Mouse (Mus musculus): Measurements from ENCODE around the gene Atp13a3. TPM values are rescaled to one million over a fixed set of nuclear protein-coding genes. Genes with fewer than 3 reads are reported as not detected.

Atp13a3 gene
- polyA plus RNA-seq, 1 experiment from 2014 or later, result 84.9 TPM

- no peak for ATAC-seq
- CTCF ChIA-PET, result interaction anchor here (2.0 kb wide), 1 partner anchor 10 kb away, joined by 4 read pairs; no protein-coding TSS in a partner anchor
- POLR2A ChIA-PET, result no interaction called here
- in situ Hi-C loops (cut with MboI; ENCODE audit: low pct_unique_long_range_greater_than_20kb), result no loop called here
- no peak for DNase-seq (ENCODE audit: low read depth, low spot score)
- no peaks in the 10 kb centered on the region for H3K27me3 ChIP-seq
- TF ChIP-seq CTCF (IDR thresholded peaks at IDR 0.05), result no peak
These were observed 98.5 kb downstream of the Atp13a3 start for GRCm38 (mm10) chr16:30307306-30307705.

DNA sequence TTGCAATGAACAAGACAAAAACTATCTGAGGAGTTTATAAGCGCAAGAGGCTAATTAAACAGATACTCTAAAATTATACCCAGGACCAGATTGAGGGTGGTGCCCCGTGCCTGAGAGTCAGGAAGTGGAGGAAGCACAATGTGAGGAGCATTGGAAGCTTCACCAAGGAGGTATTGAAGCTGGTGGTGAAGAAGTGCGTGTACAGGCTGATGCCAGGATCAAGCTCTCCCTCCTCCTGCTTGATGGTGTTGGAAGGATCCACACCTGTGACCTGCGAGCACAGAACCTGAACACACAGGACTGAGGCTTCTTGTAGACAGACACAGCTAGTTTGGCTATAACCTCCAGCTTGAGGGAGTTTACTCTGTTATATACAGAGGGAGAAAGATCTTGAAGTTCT, 99.7 kb downstream of the Atp13a3 start:
- no peak for TF ChIP-seq CTCF (IDR thresholded peaks at IDR 0.05)
- ATAC-seq, result no peak
- CTCF ChIA-PET, result interaction anchor here (0.6 to 2.0 kb wide), 2 partner anchors 11 to 13 kb away, joined by 4 read pairs; no protein-coding TSS in a partner anchor
- in situ Hi-C loops (cut with MboI; ENCODE audit: low pct_unique_long_range_greater_than_20kb), result no loop called here
- POLR2A ChIA-PET, result no interaction called here
- no peak for DNase-seq (ENCODE audit: low read depth, low spot score)
- no peaks in the 10 kb centered on the region for H3K27me3 ChIP-seq

DNA sequence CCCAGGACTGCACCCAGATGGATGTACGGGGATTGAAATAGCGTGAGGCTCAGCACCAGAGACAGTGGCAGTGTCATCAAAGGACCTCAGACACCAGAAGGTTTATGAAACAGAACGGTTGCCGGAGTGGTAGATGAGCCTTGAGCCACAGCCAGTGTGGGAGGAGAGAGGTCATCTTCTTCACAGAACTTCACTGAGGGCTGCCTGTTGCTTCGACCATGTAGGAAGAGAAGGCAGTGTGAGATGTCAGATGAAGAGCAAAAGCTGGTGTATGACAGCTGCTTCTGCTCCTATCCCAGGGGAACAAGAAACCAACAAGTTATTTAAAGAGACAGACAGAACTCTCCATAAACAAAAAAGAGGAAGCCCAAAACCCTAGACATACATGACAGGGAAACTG, 101.5 kb downstream of the Atp13a3 start:
- no peak for TF ChIP-seq CTCF (IDR thresholded peaks at IDR 0.05)

DNA sequence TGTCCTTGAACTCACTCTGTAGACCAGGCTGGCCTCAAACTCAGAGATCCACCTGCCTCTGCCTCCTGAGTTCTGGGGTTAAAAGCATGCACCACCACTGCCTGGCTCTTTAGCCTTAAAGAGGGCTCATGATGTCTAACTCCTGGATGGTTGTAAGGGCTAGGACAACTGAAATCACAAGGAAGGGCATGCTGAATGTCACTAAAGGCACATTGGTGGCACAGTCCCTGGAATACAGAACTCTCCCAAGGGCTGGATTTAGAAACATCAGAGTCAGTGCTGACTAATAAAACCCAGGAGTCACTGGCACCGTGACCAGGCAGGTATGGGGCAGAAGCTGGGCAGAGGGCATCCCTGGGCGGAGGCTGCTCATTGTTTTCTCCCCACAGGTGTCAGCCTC, 102.4 kb downstream of the Atp13a3 start:
- ATAC-seq, result no peak
- no peak for DNase-seq (ENCODE audit: low read depth, low spot score)
- in situ Hi-C loops (cut with MboI; ENCODE audit: low pct_unique_long_range_greater_than_20kb), result no loop called here
- no peak for TF ChIP-seq CTCF (IDR thresholded peaks at IDR 0.05)
- H3K27me3 ChIP-seq, result peaks cover 6% of the 10 kb centered on the region
- POLR2A ChIA-PET, result no interaction called here
- CTCF ChIA-PET, result no interaction called here

More for the DNA sequence above, 101.5 kb downstream of the Atp13a3 start:
- in situ Hi-C loops (cut with MboI; ENCODE audit: low pct_unique_long_range_greater_than_20kb), result no loop called here
- no peak for ATAC-seq
- POLR2A ChIA-PET, result no interaction called here
- CTCF ChIA-PET, result no interaction called here
- no peak for DNase-seq (ENCODE audit: low read depth, low spot score)
- H3K27me3 ChIP-seq, result peaks cover 6% of the 10 kb centered on the region

- no peak for ATAC-seq
- POLR2A ChIA-PET, result no interaction called here
- no peak for DNase-seq (ENCODE audit: low read depth, low spot score)
- CTCF ChIA-PET, result interaction anchor here (1.9 kb wide), 1 partner anchor 11 kb away, joined by 8 read pairs; no protein-coding TSS in a partner anchor
- peaks cover 6% of the 10 kb centered on the region for H3K27me3 ChIP-seq
- TF ChIP-seq CTCF (IDR thresholded peaks at IDR 0.05), result no peak
- in situ Hi-C loops (cut with MboI; ENCODE audit: low pct_unique_long_range_greater_than_20kb), result no loop called here
These were observed 103.1 kb downstream of the Atp13a3 start for GRCm38 (mm10) chr16:30302686-30303085.

GRCm38 (mm10) chr16:30299711-30300277, 106.0 kb downstream of the Atp13a3 start:
- TF ChIP-seq CTCF (IDR thresholded peaks at IDR 0.05), result no peak
- ATAC-seq (no peak), DNase-seq (ENCODE audit: low read depth, low spot score) (no peak)
- POLR2A ChIA-PET, result interaction anchor here (1.7 kb wide), 1 partner anchor 12 kb away, joined by 4 read pairs; no protein-coding TSS in a partner anchor
- CTCF ChIA-PET, result interaction anchor here (0.8 to 1.9 kb wide), 5 partner anchors 14 to 37 kb away, joined by 3 to 4 read pairs (median 4); no protein-coding TSS in a partner anchor
- in situ Hi-C loops (cut with MboI; ENCODE audit: low pct_unique_long_range_greater_than_20kb), result no loop called here
- peaks cover 6% of the 10 kb centered on the region for H3K27me3 ChIP-seq

- TF ChIP-seq CTCF (IDR thresholded peaks at IDR 0.05), result no peak
- ATAC-seq (no peak), DNase-seq (ENCODE audit: low read depth, low spot score) (no peak)
- ChIA-PET POLR2A (no interaction called here), CTCF (no interaction called here)
- H3K27me3 ChIP-seq, result peaks cover 6% of the 10 kb centered on the region
- in situ Hi-C loops (cut with MboI; ENCODE audit: low pct_unique_long_range_greater_than_20kb), result no loop called here
These were observed 108.3 kb downstream of the Atp13a3 start for GRCm38 (mm10) chr16:30297450-30297849.

DNA sequence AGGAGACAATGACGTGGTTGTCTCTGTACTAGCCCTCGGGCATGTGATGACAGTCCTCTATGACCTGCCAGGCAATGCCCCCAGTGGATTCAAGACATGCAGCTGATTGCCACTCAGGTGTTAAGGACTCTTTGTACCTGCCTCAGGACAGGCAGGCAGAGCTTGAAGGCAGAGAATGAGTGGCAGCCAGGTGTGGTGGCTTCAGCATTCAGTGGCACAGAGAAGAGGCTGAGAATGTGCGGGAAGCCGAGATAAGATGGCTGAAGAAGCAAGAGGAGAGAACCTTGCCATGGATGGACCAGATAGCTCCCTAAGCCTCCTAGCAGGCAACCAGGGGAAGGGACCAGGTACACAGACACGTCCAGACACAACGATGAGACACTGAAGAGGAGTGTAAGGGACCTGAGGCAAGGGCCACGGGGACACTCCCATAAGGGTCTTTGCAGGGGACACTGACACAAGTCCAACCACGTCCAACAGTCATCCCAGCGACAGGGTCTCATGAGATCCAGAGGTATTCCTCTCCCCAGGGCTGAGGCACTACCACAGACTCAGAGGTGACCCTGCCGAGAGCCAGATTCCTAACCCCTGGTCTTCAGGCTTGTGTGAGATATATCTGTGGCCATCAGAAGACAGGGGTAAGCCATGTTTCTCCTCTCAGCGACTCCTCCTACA, 109.0 kb downstream of the Atp13a3 start:
- POLR2A ChIA-PET, result no interaction called here
- no peak for DNase-seq (ENCODE audit: low read depth, low spot score)
- in situ Hi-C loops (cut with MboI; ENCODE audit: low pct_unique_long_range_greater_than_20kb), result no loop called here
- peaks cover 6% of the 10 kb centered on the region for H3K27me3 ChIP-seq
- no peak for ATAC-seq
- no peak for TF ChIP-seq CTCF (IDR thresholded peaks at IDR 0.05)
- CTCF ChIA-PET, result no interaction called here

DNA sequence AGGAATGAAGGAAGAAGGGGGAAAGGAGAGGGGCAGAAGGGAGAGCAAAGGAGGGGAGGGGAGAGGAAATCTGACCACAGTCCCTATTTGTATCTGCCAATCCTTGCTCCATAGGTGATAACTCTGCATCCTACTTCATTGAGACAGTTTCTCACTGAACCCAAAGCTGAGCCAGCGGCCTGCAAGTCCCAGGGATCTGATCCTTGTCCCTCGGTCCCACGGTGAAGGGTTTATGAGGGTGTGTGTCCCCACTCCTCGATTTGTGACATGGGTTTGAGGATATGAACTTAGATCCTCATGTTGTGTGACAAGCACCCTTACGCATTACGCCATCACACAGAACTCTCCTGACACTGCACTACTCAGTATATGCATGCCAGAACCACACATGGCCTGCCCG, 110.7 kb downstream of the Atp13a3 start:
- no peaks in the 10 kb centered on the region for H3K27me3 ChIP-seq
- TF ChIP-seq CTCF (IDR thresholded peaks at IDR 0.05), result no peak
- POLR2A ChIA-PET, result no interaction called here
- CTCF ChIA-PET, result no interaction called here
- ATAC-seq (no peak), DNase-seq (ENCODE audit: low read depth, low spot score) (no peak)
- in situ Hi-C loops (cut with MboI; ENCODE audit: low pct_unique_long_range_greater_than_20kb), result no loop called here

DNA sequence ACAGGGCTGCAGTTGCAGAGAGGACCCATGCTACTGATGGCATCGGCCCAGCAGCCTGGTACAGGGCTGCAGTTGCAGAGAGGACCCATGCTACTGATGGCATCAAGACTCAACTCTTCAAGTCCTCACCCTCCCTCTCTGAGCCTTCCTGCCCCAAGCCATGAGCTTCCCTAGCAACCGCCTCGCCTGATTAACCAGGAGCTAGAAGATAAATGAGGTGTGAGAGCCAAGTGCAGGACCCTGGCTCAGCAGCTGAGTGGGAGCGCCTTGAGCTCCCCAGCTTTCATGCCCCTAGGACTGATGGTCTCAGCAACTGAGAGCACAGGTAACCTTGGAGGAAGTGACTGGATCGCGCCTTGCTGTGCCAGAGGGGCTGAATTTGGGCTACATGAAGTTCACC, 115.3 kb downstream of the Atp13a3 start:
- no peak for ATAC-seq
- in situ Hi-C loops (cut with MboI; ENCODE audit: low pct_unique_long_range_greater_than_20kb), result no loop called here
- TF ChIP-seq CTCF (IDR thresholded peaks at IDR 0.05), result no peak
- no peak for DNase-seq (ENCODE audit: low read depth, low spot score)
- ChIA-PET POLR2A (no interaction called here), CTCF (no interaction called here)
- no peaks in the 10 kb centered on the region for H3K27me3 ChIP-seq

GRCm38 (mm10) chr16:30285701-30286100, 120.1 kb downstream of the Atp13a3 start:
- ATAC-seq (no peak), DNase-seq (ENCODE audit: low read depth, low spot score) (no peak)
- H3K27me3 ChIP-seq, result peaks cover 11% of the 10 kb centered on the region
- no peak for TF ChIP-seq CTCF (IDR thresholded peaks at IDR 0.05)
- ChIA-PET CTCF (no interaction called here), POLR2A (no interaction called here)
- in situ Hi-C loops (cut with MboI; ENCODE audit: low pct_unique_long_range_greater_than_20kb), result no loop called here

All from Patski (cell line).